Mouse (Mus musculus) embryonic facial prominence, embryonic 10.5 days (tissue): ENCODE data around the gene Pde7b. TPM values are rescaled to one million over a fixed set of nuclear protein-coding genes. Genes with fewer than 3 reads are reported as not detected.
A peak's percentile ranks its signal among the peaks of the same experiment; 100 is the strongest.

Source experiments
- DNase-seq: peaks from one replicate; pipeline ENCODE4 v3.0.0-alpha.2; 2017; ENCODE audit warnings: low spot score
- H3K27ac ChIP-seq: fragments of 300-500 bp; sonication (generic); replicated peaks from 2 replicates; pipeline ENCODE4 v1.5.1; 2016; ENCODE audit warnings: mild to moderate bottlenecking
- H3K27me3 ChIP-seq: fragments of 300-500 bp; sonication (generic); replicated peaks from 2 replicates; pipeline ENCODE4 v1.6.1; 2016; ENCODE audit warnings: low read depth, mild to moderate bottlenecking; ENCODE audit not compliant: poor library complexity, severe bottlenecking
- H3K36me3 ChIP-seq: fragments of 300-500 bp; sonication (generic); replicated peaks from 2 replicates; pipeline ENCODE4 v1.6.1; 2016; ENCODE audit warnings: mild to moderate bottlenecking, moderate library complexity
- H3K4me1 ChIP-seq: fragments of 300-500 bp; sonication (generic); 2 replicates; pipeline ENCODE4 v1.6.1; 2016
- H3K4me3 ChIP-seq: fragments of 300-500 bp; sonication (generic); 2 replicates; pipeline ENCODE4 v1.5.1; 2016; ENCODE audit warnings: mild to moderate bottlenecking, moderate library complexity
- H3K9me3 ChIP-seq: fragments of 300-500 bp; sonication (generic); 2 replicates; pipeline ENCODE4 v1.6.1; 2016; ENCODE audit warnings: mild to moderate bottlenecking
- WGBS: fragments of 180-500 bp; shearing (Covaris S2); methylation state at CpG from one replicate; pipeline ENCODE4 v1.1.7; 2016; 5-methylcytosine and 5-hydroxymethylcytosine counted together
- polyA plus RNA-seq: library from polyadenylated mRNA; unstranded; fragments of >200 nt; fragmentation: Nextera tagmentation; extraction: Ambion mirVana; gene quantifications from 2 replicates; pipeline ENCODE4 v1.2.1, GENCODE M21; 2016

Gene Pde7b
- polyA plus RNA-seq, 1 experiment from 2014 or later, result 2.8 TPM

DNA sequence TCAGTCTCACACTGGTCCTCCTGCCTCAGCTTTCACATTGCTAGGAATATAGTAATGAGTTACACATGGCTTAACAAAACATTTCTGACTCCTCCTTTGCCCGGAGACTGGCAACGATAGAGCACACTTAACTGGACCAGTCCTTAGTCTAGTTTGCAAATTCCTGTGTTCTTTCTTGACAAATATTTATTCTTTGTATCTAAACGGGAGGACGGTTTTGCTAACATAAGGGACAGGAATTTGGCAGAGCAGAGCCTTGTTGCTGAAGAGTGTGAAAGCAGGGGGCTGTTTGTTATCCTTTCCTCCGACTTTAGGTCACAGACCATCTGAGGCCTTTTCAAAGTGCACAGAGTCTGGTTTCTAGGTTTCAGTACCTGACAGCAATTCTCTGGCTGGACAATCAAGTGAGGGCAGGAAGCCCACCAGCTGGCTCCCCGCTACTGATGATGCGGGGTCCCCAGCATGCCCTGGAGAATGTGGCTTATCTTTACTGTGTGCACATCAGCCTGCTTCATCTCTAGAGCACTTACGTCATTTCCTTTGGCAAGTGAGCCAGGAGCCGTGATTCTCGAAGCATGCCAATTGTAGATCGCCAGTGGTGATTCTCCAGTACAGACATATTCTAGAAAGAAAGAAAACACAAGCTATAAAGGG, 306.5 kb downstream of the Pde7b start:
- DNase-seq, result no peak
- no peaks in the 10 kb centered on the region for H3K4me1 ChIP-seq
- H3K27ac ChIP-seq, result no peak overlapping the region
- H3K36me3 ChIP-seq, result no peaks in the 10 kb centered on the region
- H3K9me3 ChIP-seq, result no peaks in the 10 kb centered on the region
- no peaks in the 10 kb centered on the region for H3K27me3 ChIP-seq
- 78% methylated on average over 11 of the region's 11 CpGs for WGBS
- H3K4me3 ChIP-seq, result no peak overlapping the region

DNA sequence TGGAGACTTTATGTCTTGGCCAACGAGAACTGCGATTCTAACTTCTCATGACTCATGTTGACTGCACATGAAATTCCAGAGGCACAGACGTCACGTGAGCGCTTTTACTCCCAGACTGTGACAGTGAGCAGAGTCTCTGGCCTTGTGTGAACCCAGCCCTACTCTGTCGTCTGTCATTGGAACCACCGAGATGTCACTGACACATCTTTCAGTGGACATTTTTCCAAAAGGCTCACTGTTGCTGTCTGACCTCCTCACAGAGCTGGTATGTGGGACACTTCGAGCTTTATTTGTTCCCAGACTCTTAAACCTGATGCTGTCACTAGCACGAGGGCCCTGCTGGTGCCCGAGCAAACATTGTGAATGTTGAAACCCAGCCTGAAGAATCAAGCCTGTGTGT, 315.7 kb downstream of the Pde7b start:
- 86% methylated on average over 10 of the region's 10 CpGs for WGBS
- no peak overlapping the region for H3K4me3 ChIP-seq
- H3K9me3 ChIP-seq, result no peaks in the 10 kb centered on the region
- no peaks in the 10 kb centered on the region for H3K27me3 ChIP-seq
- no peaks in the 10 kb centered on the region for H3K4me1 ChIP-seq
- H3K27ac ChIP-seq, result no peak overlapping the region
- peaks cover 5% of the 10 kb centered on the region; the same call in 1 of the 2 replicates for H3K36me3 ChIP-seq
- DNase-seq, result no peak

DNA sequence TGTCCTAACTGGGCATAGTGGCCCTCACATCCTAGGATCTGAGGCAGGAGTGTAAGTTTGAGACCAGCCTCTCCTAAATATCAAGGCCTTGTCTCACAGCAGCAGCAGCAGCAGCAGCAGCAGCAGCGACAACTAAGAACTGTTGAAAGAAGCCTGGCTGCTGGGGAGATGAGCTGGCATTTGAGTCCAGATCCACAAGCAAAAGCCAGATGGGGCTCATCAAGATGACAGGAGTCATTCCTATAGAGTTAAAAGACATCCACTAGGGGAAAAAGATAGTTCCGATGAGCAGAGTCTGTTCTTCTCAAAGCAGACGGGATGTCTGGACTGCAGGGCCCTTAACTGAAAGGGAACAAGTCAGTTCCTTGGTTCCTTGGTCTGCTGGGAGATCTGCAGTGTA, 316.5 kb downstream of the Pde7b start:
- Histone ChIP-seq H3K36me3 (peaks cover 5% of the 10 kb centered on the region; the same call in 1 of the 2 replicates), H3K4me3 (no peak overlapping the region), H3K9me3 (no peaks in the 10 kb centered on the region), H3K27ac (no peak overlapping the region), H3K27me3 (no peaks in the 10 kb centered on the region), H3K4me1 (no peaks in the 10 kb centered on the region)
- WGBS, result 76% methylated on average over 3 of the region's 3 CpGs
- no peak for DNase-seq

DNA sequence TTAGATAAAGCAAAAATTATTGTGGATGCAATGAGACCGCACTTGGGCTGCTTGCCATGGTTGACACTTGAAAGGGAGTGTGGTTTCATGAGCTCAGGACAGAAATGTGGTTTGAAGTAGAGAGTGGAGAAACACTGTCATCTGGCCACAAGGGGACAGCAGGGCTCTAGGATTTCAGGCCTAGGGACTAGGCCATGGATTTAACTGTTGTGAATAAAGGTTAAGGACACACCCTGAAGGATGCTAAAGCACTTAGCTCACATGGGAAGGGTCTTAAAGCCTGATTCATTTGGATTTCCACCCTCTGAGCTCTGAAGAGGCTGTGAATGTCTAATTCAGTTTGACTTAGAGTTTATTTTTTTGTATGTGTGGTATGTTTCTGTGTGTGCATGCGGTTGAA, 319.4 kb downstream of the Pde7b start:
- no peaks in the 10 kb centered on the region for H3K27me3 ChIP-seq
- 94% methylated on average over 2 of the region's 2 CpGs for WGBS

DNA sequence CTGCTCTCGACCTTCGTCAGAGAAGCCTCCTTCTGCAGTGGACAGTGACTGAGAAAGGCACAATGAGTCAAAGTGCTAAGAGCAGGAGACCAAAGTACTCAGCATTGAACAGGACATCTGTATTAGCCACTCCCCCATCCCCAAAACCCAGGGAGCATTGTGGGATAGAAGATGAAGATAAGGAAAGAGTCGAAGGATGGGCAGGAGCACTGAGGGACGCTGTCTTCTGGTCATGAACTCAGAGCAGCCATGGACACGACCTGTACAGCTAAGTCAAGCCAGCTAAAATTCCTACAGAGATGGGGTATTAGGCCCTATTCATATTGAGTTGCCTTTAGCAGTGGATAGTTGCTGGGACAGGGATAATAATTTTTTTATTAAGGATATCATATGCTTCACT, 321.9 kb downstream of the Pde7b start:
- H3K4me1 ChIP-seq, result 0 out of 2 replicates have a peak, but pooled peaks cover 5% of the 10 kb centered on the region
- H3K4me3 ChIP-seq, result no peak overlapping the region
- no peaks in the 10 kb centered on the region for H3K9me3 ChIP-seq
- WGBS, result 85% methylated on average over 5 of the region's 5 CpGs
- no peak for DNase-seq
- H3K27ac ChIP-seq, result no peak overlapping the region
- H3K27me3 ChIP-seq, result no peaks in the 10 kb centered on the region; the same call in 1 of the 2 replicates
- no peaks in the 10 kb centered on the region for H3K36me3 ChIP-seq

More for the DNA sequence above, 319.4 kb downstream of the Pde7b start:
- Histone ChIP-seq H3K4me3 (no peak overlapping the region), H3K4me1 (0 out of 2 replicates have a peak, but pooled peaks cover 3% of the 10 kb centered on the region), H3K9me3 (no peaks in the 10 kb centered on the region), H3K36me3 (no peaks in the 10 kb centered on the region), H3K27ac (no peak overlapping the region)
- peak; percentile 46 for DNase-seq

DNA sequence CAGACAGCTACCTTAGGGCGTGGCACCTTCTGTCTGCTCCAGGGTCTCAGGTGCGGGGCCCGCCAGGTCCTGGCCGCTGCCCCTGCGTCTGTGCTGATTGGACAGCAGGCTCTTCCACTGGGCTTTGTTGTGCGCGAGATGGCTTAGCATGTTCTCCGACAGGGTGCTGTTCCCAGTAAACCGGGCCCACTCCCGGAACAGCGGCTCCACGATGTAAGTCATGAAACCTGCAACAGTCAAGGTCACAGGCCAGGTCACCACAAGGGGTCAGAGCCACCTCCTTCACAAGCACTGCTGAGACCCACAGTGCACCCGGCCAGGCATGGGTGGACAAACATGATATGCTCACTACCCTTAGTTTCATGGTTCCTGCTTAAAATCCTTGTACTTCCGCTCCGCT, 324.5 kb downstream of the Pde7b start:
- WGBS, result 63% methylated on average over 15 of the region's 15 CpGs
- Histone ChIP-seq H3K27me3 (no peaks in the 10 kb centered on the region; the same call in 1 of the 2 replicates), H3K9me3 (no peaks in the 10 kb centered on the region), H3K4me1 (0 out of 2 replicates have a peak, but pooled peaks cover 5% of the 10 kb centered on the region), H3K36me3 (no peaks in the 10 kb centered on the region), H3K4me3 (no peak overlapping the region), H3K27ac (no peak overlapping the region; the same call in 1 of the 2 replicates)
- no peak for DNase-seq

DNA sequence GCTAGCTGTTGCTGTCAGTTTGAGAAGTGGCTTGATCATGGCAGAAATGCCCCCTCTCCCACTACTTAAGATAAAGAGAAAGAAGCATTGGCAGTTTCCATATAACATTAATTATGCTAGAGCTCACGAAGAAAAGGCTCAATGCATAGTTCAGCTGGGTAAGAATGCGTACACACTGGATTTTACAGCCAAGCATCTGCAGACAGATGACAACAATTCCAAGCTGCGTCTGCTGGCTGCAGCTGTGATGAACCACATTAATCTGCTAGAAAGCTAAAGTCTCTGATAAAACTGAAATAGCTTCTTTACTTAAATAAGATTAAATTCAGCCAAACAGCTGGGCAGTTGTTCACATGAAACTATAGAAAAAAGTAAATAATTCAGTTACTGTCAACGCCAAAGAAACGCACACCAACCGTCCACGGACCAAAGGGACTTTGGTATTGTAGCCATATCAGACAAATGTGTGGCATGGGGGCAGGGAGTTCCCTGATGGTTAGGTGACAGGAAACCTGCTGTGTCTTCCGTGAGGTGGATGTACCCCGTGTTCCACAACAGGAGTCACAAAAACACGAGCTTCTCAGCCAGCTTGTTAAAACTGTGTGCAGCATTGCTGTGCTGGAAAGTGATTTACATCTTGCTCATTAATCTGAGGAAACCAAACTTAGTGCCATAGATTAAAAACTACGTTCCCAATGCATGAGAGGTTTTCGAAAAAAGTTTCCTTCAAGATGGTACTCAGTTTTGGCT, 326.1 kb downstream of the Pde7b start:
- Histone ChIP-seq H3K27me3 (no peaks in the 10 kb centered on the region; the same call in 1 of the 2 replicates), H3K4me3 (no peak overlapping the region), H3K36me3 (no peaks in the 10 kb centered on the region), H3K27ac (no peak overlapping the region), H3K4me1 (0 out of 2 replicates have a peak, but pooled peaks cover 5% of the 10 kb centered on the region), H3K9me3 (no peaks in the 10 kb centered on the region)
- WGBS, result 85% methylated on average over 12 of the region's 12 CpGs
- DNase-seq, result no peak

DNA sequence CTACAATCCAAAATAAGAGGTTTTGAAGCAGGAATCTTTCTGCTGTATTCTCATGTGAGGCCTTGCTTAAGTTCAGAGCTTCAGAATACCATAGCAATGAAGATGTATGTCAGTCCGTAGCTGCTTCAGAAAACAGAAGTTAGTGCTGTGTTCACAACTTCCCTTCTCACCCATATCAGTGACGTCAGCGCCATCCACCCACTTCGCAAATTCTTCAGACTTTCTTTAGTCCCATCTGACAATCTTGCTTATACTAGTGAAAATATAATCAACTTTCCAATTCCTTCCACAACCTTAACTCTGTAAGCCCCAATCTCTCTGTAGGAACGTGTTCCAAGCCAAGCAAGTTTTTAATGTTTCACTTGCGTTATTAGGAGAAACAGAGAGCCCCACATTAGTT, 326.7 kb downstream of the Pde7b start:
- WGBS, result 85% methylated on average over 6 of the region's 6 CpGs
- H3K36me3 ChIP-seq, result no peaks in the 10 kb centered on the region
- DNase-seq, result no peak
- no peak overlapping the region for H3K4me3 ChIP-seq
- no peaks in the 10 kb centered on the region; the same call in 1 of the 2 replicates for H3K27me3 ChIP-seq
- H3K4me1 ChIP-seq, result 0 out of 2 replicates have a peak, but pooled peaks cover 5% of the 10 kb centered on the region
- H3K9me3 ChIP-seq, result no peaks in the 10 kb centered on the region
- H3K27ac ChIP-seq, result no peak overlapping the region

DNA sequence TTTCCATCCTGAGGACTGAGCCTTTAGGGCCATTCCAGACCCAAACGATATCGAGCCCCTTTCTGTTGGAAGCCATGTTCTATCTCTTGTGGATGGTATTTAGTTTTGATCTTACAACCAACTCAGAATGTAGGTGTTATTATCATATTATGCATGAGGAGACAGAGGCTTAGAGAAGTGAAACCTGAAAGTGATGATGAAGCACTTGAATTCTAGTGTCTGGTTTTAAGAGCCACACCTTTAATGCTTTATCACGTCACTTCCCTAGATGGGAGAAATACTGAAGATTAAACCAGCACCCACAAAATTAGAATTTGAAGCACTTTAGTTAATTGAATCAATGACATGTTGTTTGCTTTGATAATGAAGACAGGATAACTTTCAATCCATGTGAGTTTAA, 329.1 kb downstream of the Pde7b start:
- no peaks in the 10 kb centered on the region for H3K36me3 ChIP-seq
- no peak for DNase-seq
- 94% methylated on average over 3 of the region's 3 CpGs for WGBS
- H3K27ac ChIP-seq, result no peak overlapping the region
- no peak overlapping the region for H3K4me3 ChIP-seq
- H3K9me3 ChIP-seq, result no peaks in the 10 kb centered on the region
- H3K4me1 ChIP-seq, result 0 out of 2 replicates have a peak, but pooled peaks cover 5% of the 10 kb centered on the region
- no peaks in the 10 kb centered on the region; the same call in 1 of the 2 replicates for H3K27me3 ChIP-seq

DNA sequence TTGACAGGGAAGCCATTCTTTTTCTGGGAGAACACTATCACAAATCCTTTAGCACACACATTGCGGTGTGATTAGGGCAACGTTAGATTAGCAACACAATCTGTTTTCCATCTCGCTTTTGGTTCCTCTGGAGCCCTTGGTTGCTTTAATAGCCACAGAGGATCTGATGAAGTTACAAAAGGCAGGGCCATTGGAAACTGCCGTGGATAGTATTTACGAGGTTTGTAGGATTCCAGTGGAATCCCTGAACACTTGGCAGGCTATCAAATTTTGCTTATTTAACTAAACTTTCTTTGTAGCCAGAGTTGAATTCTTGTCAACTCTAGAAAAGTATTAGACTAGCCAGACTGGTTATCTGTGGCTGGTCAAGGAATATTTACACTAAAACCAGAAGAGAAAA, 330.1 kb downstream of the Pde7b start:
- Histone ChIP-seq H3K4me1 (no peaks in the 10 kb centered on the region), H3K27me3 (no peaks in the 10 kb centered on the region), H3K9me3 (no peaks in the 10 kb centered on the region), H3K27ac (no peak overlapping the region), H3K36me3 (no peaks in the 10 kb centered on the region), H3K4me3 (no peak overlapping the region)
- DNase-seq, result no peak
- 80% methylated on average over 5 of the region's 5 CpGs for WGBS

DNA sequence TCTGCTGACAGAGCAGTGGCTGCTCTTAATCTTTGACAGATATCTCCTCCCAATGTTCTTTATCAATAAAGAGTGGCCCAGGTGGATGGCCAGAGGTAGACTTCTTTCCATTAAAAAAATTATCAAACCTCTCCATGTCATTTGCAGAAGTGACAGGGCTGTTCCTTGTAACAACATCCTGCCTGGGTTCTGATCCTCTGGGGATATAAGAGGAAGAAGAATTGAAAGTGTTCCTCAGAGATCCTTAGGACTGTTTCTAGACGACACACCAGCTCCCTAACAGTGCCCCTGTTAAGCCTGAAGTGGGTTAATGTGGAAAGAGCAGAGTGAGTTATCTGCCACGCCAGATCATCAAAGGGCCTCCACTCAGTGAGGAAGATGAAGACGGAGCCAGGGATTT, 334.3 kb downstream of the Pde7b start:
- Histone ChIP-seq H3K4me1 (no peaks in the 10 kb centered on the region), H3K36me3 (no peaks in the 10 kb centered on the region), H3K27me3 (no peaks in the 10 kb centered on the region), H3K27ac (no peak overlapping the region), H3K9me3 (no peaks in the 10 kb centered on the region), H3K4me3 (no peak overlapping the region)
- no peak for DNase-seq
- 62% methylated on average over 3 of the region's 3 CpGs for WGBS

DNA sequence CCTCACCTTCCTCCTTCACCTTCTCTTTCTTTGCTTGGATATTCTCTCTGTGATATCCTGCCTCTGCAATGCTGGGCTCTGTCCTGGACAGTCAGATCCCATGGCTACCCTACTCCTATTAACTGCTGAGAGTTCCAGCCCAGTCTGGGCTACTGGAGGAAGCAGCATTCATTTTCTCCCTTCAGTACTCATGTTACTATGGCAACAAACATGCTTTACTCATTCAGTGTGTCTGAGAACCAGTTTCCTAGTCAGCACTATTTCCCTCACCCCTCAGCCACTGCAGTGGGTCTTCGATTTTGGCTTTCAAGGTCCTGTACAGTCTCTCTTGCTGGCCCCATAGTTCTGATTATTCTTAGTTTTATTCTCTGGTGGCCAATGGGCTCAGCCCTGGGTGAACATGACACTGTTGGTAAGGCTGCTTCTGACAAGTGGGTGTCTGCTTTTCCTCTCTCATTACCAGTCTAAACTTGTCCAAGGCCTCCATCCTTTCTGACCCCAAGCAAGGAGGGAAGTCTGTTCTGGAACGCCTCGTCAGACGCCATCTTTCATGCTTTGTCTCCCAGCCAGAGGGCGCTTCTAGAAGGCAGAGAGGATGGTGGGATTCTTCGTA, 342.0 kb downstream of the Pde7b start:
- peaks cover 9% of the 10 kb centered on the region for H3K4me1 ChIP-seq
- no peaks in the 10 kb centered on the region for H3K36me3 ChIP-seq
- no peak overlapping the region for H3K4me3 ChIP-seq
- H3K9me3 ChIP-seq, result no peaks in the 10 kb centered on the region
- H3K27me3 ChIP-seq, result no peaks in the 10 kb centered on the region
- no peak overlapping the region for H3K27ac ChIP-seq
- peak; percentile 17 for DNase-seq
- 86% methylated on average over 6 of the region's 6 CpGs for WGBS
